11 mouse cellular contexts compared by ENCODE assay signal in the genomic region with DNA sequence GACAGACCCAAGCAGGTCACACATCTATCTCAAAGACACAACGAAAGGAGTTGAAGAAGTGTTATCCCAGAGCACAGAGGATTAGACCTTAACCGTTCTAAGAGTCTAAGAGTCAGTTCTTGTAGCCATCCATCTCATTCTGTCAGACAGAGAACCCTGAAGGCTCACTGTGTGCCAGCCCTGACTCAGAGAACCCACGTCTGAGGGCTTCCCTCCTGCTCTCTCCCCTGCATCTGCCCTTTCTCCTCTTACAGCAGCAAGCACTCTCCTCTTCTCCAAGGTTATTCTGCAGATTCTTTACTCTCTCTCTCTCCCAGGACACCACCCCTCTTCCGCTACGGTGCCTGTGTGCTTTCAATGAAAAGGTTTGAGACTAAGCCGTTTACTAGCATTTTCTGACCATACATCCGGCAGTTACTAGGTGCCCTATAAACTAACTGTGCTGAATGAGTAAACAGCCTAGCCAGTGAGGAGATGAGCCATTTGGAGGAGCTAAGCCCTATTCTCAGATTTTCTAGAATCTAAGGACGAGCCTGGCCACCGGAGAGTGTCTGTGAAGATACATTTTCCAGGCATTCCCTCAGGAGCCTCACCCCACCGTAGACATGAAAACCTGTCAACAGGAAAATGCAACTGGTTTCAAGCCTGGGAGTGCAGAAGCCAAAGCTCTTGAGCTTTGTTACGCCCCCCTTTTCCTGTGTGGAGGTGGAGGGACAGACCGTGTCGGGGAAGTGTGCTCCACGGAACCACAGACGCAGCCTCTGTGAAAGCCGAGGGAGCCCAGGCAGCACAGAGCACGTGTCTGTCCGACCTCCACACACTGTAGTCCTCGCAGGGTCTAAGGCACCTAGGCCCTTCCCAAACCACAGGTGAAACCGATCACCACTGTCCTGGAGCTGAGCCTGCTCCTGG. TPM values are rescaled to one million over a fixed set of nuclear protein-coding genes. Genes with fewer than 3 reads are reported as not detected.
DNase-seq lines count a peak whose midpoint lies in the region; ATAC-seq and TF ChIP-seq lines count a peak whose summit lies in the region.
"Had no signal": no experiment of that assay in that cellular context is flagged by ENCODE, and none has a peak within 500 bp of the region (broad histone marks: within the 10 kb centered on the region; RNA-seq: fewer than 3 reads in every experiment).

No protein-coding gene starts in this region.

- no peak for TF ChIP-seq POLR2A in ES-Bruce4 (IDR thresholded peaks at IDR 0.05; ENCODE audit: insufficient read depth, low read length)

- WGBS in hindbrain, embryonic 13.5 days, result 79% methylated on average over 20 of the region's 20 CpGs
- WGBS in hindbrain, embryonic 11.5 days, result 86% methylated on average over 20 of the region's 20 CpGs
- 66% methylated on average over 20 of the region's 20 CpGs for WGBS in embryonic facial prominence, embryonic 15.5 days

- no peak for DNase-seq in hindbrain, embryonic 11.5 days (ENCODE audit: low spot score)
- DNase-seq in natural killer cell, adult 2 months (ENCODE audit: low spot score in 2 of 2), result peak; percentile 28 to 31
- DNase-seq in right cerebral cortex, postnatal 14 days, result no peak
- no peak for DNase-seq in left cerebral cortex, adult 8-10 months (ENCODE audit: low spot score in 2 of 2)
- DNase-seq in layer of hippocampus, postnatal 36 days, result no peak

- peaks cover 67% of the 10 kb centered on the region for H3K4me1 ChIP-seq in hindbrain, embryonic 13.5 days (replicated peaks)
- H3K4me1 ChIP-seq in hindbrain, embryonic 11.5 days (replicated peaks; ENCODE audit: control insufficient read depth, insufficient read depth, low read length), result no peaks in the 10 kb centered on the region; the same call in 1 of the 2 replicates
- H3K4me1 ChIP-seq in ES-Bruce4 (ENCODE audit: control insufficient read depth, insufficient read depth, low read length), result peaks cover 5% of the 10 kb centered on the region
- peaks cover 28% of the 10 kb centered on the region for H3K4me1 ChIP-seq in embryonic facial prominence, embryonic 15.5 days

- no peaks in the 10 kb centered on the region for H3K9me3 ChIP-seq in hindbrain, embryonic 13.5 days
- no peaks in the 10 kb centered on the region for H3K9me3 ChIP-seq in hindbrain, embryonic 11.5 days (ENCODE audit: control insufficient read depth, low read length)
- H3K9me3 ChIP-seq in ES-Bruce4 (replicated peaks; ENCODE audit: control insufficient read depth, insufficient read depth, low read length, poor library complexity, severe bottlenecking), result no peaks in the 10 kb centered on the region
- no peaks in the 10 kb centered on the region for H3K9me3 ChIP-seq in embryonic facial prominence, embryonic 15.5 days (replicated peaks)
- H3K9me3 ChIP-seq: embryonic facial prominence, embryonic 13.5 days had no signal

- TF ChIP-seq CTCF in ES-Bruce4 (IDR thresholded peaks at IDR 0.05; ENCODE audit: low read depth, low read length), result no peak

- H3K4me3 ChIP-seq in hindbrain, embryonic 13.5 days, result no peak overlapping the region
- no peak overlapping the region for H3K4me3 ChIP-seq in hindbrain, embryonic 11.5 days (ENCODE audit: low read depth, low read length)
- H3K4me3 ChIP-seq in ES-Bruce4 (ENCODE audit: low read depth, low read length), result no peak overlapping the region
- no peak overlapping the region for H3K4me3 ChIP-seq in embryonic facial prominence, embryonic 15.5 days (replicated peaks)
- H3K4me3 ChIP-seq: embryonic facial prominence, embryonic 13.5 days had no signal

- no peaks in the 10 kb centered on the region for H3K27me3 ChIP-seq in hindbrain, embryonic 13.5 days
- no peaks in the 10 kb centered on the region for H3K27me3 ChIP-seq in hindbrain, embryonic 11.5 days (ENCODE audit: control insufficient read depth, insufficient read depth, low read length)
- no peaks in the 10 kb centered on the region for H3K27me3 ChIP-seq in ES-Bruce4 (ENCODE audit: control insufficient read depth, insufficient read depth, low read length, poor library complexity, severe bottlenecking)
- no peaks in the 10 kb centered on the region for H3K27me3 ChIP-seq in embryonic facial prominence, embryonic 15.5 days
- H3K27me3 ChIP-seq: embryonic facial prominence, embryonic 13.5 days had no signal

- H3K4me2 ChIP-seq in hindbrain, embryonic 13.5 days, result no peak overlapping the region
- H3K4me2 ChIP-seq in hindbrain, embryonic 11.5 days (replicated peaks; ENCODE audit: low read depth, low read length), result no peak overlapping the region
- no peak overlapping the region for H3K4me2 ChIP-seq in embryonic facial prominence, embryonic 15.5 days (replicated peaks)
- H3K4me2 ChIP-seq: embryonic facial prominence, embryonic 13.5 days had no signal

- ATAC-seq in hindbrain, embryonic 13.5 days (ENCODE audit: low FRiP score), result no peak
- ATAC-seq in hindbrain, embryonic 11.5 days (ENCODE audit: low FRiP score), result no peak
- 0 out of 2 replicates have a peak, but pooled peaks have one; percentile 18 for ATAC-seq in embryonic facial prominence, embryonic 15.5 days (ENCODE audit: insufficient number of reproducible peaks, low FRiP score, low TSS enrichment, low read depth)

- peaks cover 13% of the 10 kb centered on the region for H3K36me3 ChIP-seq in hindbrain, embryonic 13.5 days
- H3K36me3 ChIP-seq in hindbrain, embryonic 11.5 days (ENCODE audit: control insufficient read depth, insufficient read depth, low read length), result no peaks in the 10 kb centered on the region
- H3K36me3 ChIP-seq in ES-Bruce4 (ENCODE audit: control insufficient read depth, insufficient read depth, low read length, poor library complexity, severe bottlenecking), result peaks cover 14% of the 10 kb centered on the region
- peaks cover 18% of the 10 kb centered on the region for H3K36me3 ChIP-seq in embryonic facial prominence, embryonic 15.5 days

- no peak for TF ChIP-seq EP300 in ES-Bruce4 (IDR thresholded peaks at IDR 0.05; ENCODE audit: insufficient read depth, low read depth, low read length)

- H3K9ac ChIP-seq in hindbrain, embryonic 13.5 days, result peak overlapping the region; percentile 24; the same call in 1 of the 2 replicates
- no peak overlapping the region for H3K9ac ChIP-seq in hindbrain, embryonic 11.5 days (ENCODE audit: low read depth, low read length)
- 0 out of 2 replicates have a peak overlapping the region, but pooled peaks have one; percentile 1 for H3K9ac ChIP-seq in ES-Bruce4 (ENCODE audit: low read depth, poor library complexity, severe bottlenecking)
- H3K9ac ChIP-seq in embryonic facial prominence, embryonic 15.5 days, result no peak overlapping the region
- H3K9ac ChIP-seq: embryonic facial prominence, embryonic 13.5 days had no signal

- no peak overlapping the region for H3K27ac ChIP-seq in hindbrain, embryonic 13.5 days
- H3K27ac ChIP-seq in hindbrain, embryonic 11.5 days (ENCODE audit: low read depth, low read length), result no peak overlapping the region
- no peak overlapping the region for H3K27ac ChIP-seq in ES-Bruce4 (ENCODE audit: insufficient read depth, low read length)
- 0 out of 2 replicates have a peak overlapping the region, but pooled peaks have one; percentile 5 for H3K27ac ChIP-seq in embryonic facial prominence, embryonic 15.5 days (replicated peaks)
- H3K27ac ChIP-seq: embryonic facial prominence, embryonic 13.5 days had no signal

RNA-seq across cellular contexts. Expression of a gene that starts 8.0 kb away (rescaled TPM):
- polyA plus RNA-seq in hindbrain, embryonic 13.5 days (2015; fragmentation: Nextera tagmentation; extraction: Ambion mirVana), result 178 and 184 TPM in 2 replicates
- polyA plus RNA-seq in hindbrain, embryonic 11.5 days (2014; fragmentation: Nextera tagmentation; extraction: Ambion mirVana), result 198 and 217 TPM in 2 replicates
- polyA plus RNA-seq in ES-Bruce4 (2011; ENCODE audit: insufficient read depth, insufficient read length, low read depth, missing spikeins), result 130 and 147 TPM in 2 replicates
- polyA plus RNA-seq in embryonic facial prominence, embryonic 15.5 days (2015; fragmentation: Nextera tagmentation; extraction: Ambion mirVana), result 58.1 and 60.2 TPM in 2 replicates
- 10 to 100 TPM; 63.2 to 79.9 (median 65.4) TPM for total RNA-seq in left cerebral cortex, adult 8-10 months (2022)
- 10 to 100 TPM; 27.4 to 28.1 TPM for total RNA-seq in layer of hippocampus, postnatal 36 days (2021)

RNA-seq across cellular contexts. Expression of a gene that starts 39.5 kb away (rescaled TPM):
- polyA plus RNA-seq in hindbrain, embryonic 13.5 days (2015; fragmentation: Nextera tagmentation; extraction: Ambion mirVana), result 43.3 and 44.5 TPM in 2 replicates
- 48.5 and 53.2 TPM in 2 replicates for polyA plus RNA-seq in hindbrain, embryonic 11.5 days (2014; fragmentation: Nextera tagmentation; extraction: Ambion mirVana)
- polyA plus RNA-seq in ES-Bruce4 (2011; ENCODE audit: insufficient read depth, insufficient read length, low read depth, missing spikeins), result 56.3 and 57.7 TPM in 2 replicates
- polyA plus RNA-seq in embryonic facial prominence, embryonic 15.5 days (2015; fragmentation: Nextera tagmentation; extraction: Ambion mirVana), result 40.1 and 41.5 TPM in 2 replicates
- 10 to 100 TPM; 21.4 to 27.1 (median 24.0) TPM for total RNA-seq in left cerebral cortex, adult 8-10 months (2022)
- total RNA-seq in layer of hippocampus, postnatal 36 days (2021), result 10 to 100 TPM; 22.8 to 23.9 TPM

RNA-seq across cellular contexts. Expression of a gene that starts 54.3 kb away (rescaled TPM):
- polyA plus RNA-seq in hindbrain, embryonic 13.5 days (2015; fragmentation: Nextera tagmentation; extraction: Ambion mirVana), result not detected in 2 replicates
- not detected in 2 replicates for polyA plus RNA-seq in hindbrain, embryonic 11.5 days (2014; fragmentation: Nextera tagmentation; extraction: Ambion mirVana)
- not detected in 2 replicates for polyA plus RNA-seq in ES-Bruce4 (2011; ENCODE audit: insufficient read depth, insufficient read length, low read depth, missing spikeins)
- not detected in 2 replicates for polyA plus RNA-seq in embryonic facial prominence, embryonic 15.5 days (2015; fragmentation: Nextera tagmentation; extraction: Ambion mirVana)
- total RNA-seq in left cerebral cortex, adult 8-10 months (2022), result under 1 TPM in 1 of 4 experiments, not detected in 3; 0.53 TPM
- under 1 TPM in 1 of 2 experiments, not detected in 1; 0.27 TPM for total RNA-seq in layer of hippocampus, postnatal 36 days (2021)
- polyA plus RNA-seq: embryonic facial prominence, embryonic 13.5 days; kidney, embryonic 16.5 days; liver, embryonic 16.5 days had no signal

Comparison
In these comparisons a context has a peak if more than half of its experiments do, and no peak if none do; other contexts are left out.
1. H3K9ac ChIP-seq: peak in hindbrain, embryonic 13.5 days (single experiment) and ES-Bruce4 (single experiment); none in hindbrain, embryonic 11.5 days (single experiment) and embryonic facial prominence, embryonic 15.5 days (single experiment).
2. DNase-seq: peak in natural killer cell, adult 2 months (2 of 2); none in hindbrain, embryonic 11.5 days (single experiment), right cerebral cortex, postnatal 14 days (single experiment), left cerebral cortex, adult 8-10 months (0 of 2) and layer of hippocampus, postnatal 36 days (0 of 2).